Mouse (Mus musculus): ENCODE measurements at regions not wholly inside any gene's neighbourhood (a gene's known extent, or its start where the extent isn't known, plus 50 kb on each side); places are given as distances from the start of the nearest gene placed in this dataset.

GRCm38 (mm10) chr3:58364526-58364925 is 50.0 kb upstream of the Tsc22d2 start:
- no peak for ATAC-seq (ENCODE audit: insufficient read depth, low FRiP score, low TSS enrichment)
- H3K36me3 ChIP-seq (ENCODE audit: control insufficient read depth, insufficient read depth, low read length): no peaks in the 10 kb centered on the region
- no peak for DNase-seq (ENCODE audit: low spot score)
- no peaks in the 10 kb centered on the region for H3K4me1 ChIP-seq (ENCODE audit: control insufficient read depth, insufficient read depth, low read length)
- no peak overlapping the region for H3K4me3 ChIP-seq (ENCODE audit: low read depth, low read length)
- H3K27me3 ChIP-seq (ENCODE audit: control insufficient read depth, insufficient read depth, low read length): no peaks in the 10 kb centered on the region
- H3K9ac ChIP-seq (ENCODE audit: low read length): no peak overlapping the region
- 93% methylated on average over 3 of the region's 3 CpGs for WGBS
- no peaks in the 10 kb centered on the region for H3K9me3 ChIP-seq (ENCODE audit: control insufficient read depth, low read length)
- no peak overlapping the region for H3K4me2 ChIP-seq (ENCODE audit: low read depth)
- no peak overlapping the region for H3K27ac ChIP-seq (ENCODE audit: low read depth, low read length)

Measured in neural tube, embryonic 11.5 days (tissue).